Mouse (Mus musculus) cerebellum, adult 18-20 months (tissue): ENCODE measurements around the gene Glt28d2.
"Not testable (repeated sequence)": the region's sequence is repeated elsewhere in the genome, so short reads cannot be mapped to it uniquely, and the experiment has no call there.

Experiments
- DNase-seq, 2 experiments: peaks; one replicate each; pipeline ENCODE4 v3.0.0; 2021

The Glt28d2 gene

GRCm38 (mm10) chr3:85887239-85887827 is at the start of gene Glt28d2, which contains the start of gene Gm37240:
Gene Glt28d2 (minus strand): TSS chr3:85887516.
Gene Gm37240 (minus strand): TSS chr3:85887518.
- DNase-seq = peak; percentile 24 to 37

- no peak for DNase-seq
Measured at GRCm38 (mm10) chr3:85933586-85933985, 46.3 kb upstream of the Glt28d2 start.

- no peak for DNase-seq
Measured at GRCm38 (mm10) chr3:85931859-85932258, 44.5 kb upstream of the Glt28d2 start.

- DNase-seq = no peak
Measured at GRCm38 (mm10) chr3:85930671-85931255, 43.4 kb upstream of the Glt28d2 start.

DNA sequence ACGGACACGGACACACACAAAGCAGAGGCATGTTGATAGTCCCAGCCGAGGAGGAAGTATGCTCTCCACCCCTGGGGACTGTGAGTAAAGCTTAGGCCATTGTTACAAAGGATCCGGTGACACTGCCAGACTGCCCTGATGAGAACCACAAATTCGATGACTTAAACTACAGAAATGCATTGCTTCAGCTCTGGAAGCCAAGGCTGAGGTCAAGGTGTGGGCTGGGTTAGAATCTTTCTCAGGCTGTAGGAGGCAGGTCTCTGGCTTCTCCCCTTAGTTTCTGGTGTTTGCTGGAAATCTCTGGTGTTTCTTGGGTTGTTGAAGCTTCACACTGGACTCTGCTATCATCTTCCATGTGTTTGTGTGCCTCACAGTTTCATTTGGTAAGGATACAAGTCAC is 42.4 kb upstream of the Glt28d2 start:
- no peak for DNase-seq

GRCm38 (mm10) chr3:85928140-85928611 is 40.9 kb upstream of the Glt28d2 start:
- no peak for DNase-seq

DNA sequence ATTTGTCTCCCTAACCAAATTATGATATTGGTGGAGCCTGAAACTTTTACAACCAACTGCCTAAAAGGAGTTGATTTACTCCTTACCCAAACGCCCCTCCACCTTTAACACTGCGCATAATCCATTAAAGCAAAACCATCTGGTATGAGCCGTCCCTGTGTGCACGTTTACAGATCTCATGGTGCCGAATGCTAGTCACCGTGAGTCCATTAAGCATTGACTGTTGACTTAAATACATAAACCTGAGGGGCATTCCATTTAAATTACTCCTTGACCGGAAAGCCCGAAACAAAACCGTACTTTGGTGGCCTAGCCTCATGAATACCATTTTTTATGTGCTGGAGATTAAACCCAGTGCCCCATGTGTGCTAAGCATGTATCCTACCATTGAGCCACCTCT is 40.0 kb upstream of the Glt28d2 start:
- no peak for DNase-seq

GRCm38 (mm10) chr3:85923954-85924945 is 36.9 kb upstream of the Glt28d2 start:
- DNase-seq = peak; percentile 82 to 86

DNA sequence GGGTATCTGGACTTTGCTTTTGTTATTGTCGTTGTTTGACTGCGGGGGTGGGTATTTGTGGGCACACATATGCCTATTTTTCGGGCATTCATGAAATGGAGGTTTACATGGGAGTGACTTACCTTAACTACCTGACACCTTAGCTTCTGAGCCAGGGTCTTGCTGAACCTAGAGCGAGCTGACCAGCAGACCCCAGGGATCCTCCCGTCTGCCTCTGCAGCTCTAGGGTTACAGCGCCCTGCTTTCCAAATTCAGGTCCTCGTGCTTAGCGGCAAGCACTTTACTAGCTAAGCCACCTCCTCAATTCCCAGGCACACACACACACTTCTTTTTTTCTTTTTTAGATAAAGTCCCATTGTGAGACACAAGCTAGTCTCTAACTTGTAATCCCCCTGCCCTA is 36.0 kb upstream of the Glt28d2 start:
- peak in 1 of 2 experiments; percentile 5 for DNase-seq

DNA sequence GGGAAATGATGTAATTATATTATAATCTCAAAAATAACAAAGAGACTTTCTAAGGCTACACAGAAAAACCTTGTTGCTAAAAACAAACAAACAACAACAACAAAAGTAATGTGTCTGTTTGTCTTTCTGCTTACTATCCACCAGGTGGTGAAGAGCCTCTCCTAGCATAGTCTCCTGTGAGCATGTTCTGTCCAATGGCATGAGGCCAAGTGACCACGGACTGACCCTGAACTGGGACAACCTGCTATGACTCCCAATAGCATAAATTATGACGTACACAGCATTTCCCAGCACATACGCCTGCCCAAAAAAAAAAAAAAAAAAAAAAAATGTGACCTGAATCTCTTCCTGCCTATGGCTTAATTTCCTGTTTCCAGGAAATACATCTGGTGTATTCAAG is 35.0 kb upstream of the Glt28d2 start:
- peak; percentile 7 to 10 for DNase-seq

- DNase-seq = not testable (repeated sequence)
Measured at GRCm38 (mm10) chr3:85920671-85921070, 33.4 kb upstream of the Glt28d2 start.

DNA sequence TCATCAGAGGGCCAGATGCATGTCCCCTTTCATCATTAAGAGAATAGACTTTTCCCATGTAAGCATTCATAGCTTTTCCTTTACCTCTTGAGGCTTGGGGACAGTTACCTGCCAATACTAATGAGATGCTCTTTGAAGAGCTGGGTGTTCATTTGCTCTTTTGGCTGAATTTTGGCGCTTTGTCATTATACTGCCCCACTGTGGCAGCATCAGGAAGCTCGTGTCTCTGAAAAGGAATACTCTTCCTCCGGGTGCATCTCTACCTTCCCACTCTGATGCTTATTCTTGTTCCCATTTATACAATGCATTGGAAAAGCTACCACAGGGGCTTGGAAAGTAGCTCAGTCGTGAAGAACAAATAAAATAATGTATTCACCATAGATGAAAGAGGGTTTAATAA is 30.3 kb upstream of the Glt28d2 start:
- peak; percentile 35 to 54 for DNase-seq

- no peak for DNase-seq
Measured at GRCm38 (mm10) chr3:85914806-85915205, 27.5 kb upstream of the Glt28d2 start.

GRCm38 (mm10) chr3:85907136-85907535 is 19.8 kb upstream of the Glt28d2 start:
- no peak for DNase-seq

GRCm38 (mm10) chr3:85904371-85904770 is 17.1 kb upstream of the Glt28d2 start:
- no peak for DNase-seq

DNA sequence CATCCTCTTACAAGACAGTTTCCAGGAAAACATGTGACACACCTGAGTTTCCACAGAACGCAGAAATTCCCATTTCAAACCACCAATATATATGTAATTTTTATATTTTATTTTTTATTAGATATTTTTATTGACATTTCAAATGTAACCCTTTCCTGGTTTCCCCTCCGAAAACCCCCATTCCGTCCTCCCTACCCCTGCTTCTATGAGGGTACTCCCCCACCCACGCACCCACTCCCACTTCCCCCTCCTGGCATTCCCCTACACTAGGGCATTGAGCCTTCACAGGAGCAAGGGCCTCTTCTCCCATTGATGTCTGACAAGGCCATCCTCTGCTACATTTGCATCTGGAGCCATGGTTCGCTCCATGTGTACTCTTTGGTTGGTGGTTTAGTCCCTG is 7.7 kb upstream of the Glt28d2 start:
- DNase-seq = no peak

DNA sequence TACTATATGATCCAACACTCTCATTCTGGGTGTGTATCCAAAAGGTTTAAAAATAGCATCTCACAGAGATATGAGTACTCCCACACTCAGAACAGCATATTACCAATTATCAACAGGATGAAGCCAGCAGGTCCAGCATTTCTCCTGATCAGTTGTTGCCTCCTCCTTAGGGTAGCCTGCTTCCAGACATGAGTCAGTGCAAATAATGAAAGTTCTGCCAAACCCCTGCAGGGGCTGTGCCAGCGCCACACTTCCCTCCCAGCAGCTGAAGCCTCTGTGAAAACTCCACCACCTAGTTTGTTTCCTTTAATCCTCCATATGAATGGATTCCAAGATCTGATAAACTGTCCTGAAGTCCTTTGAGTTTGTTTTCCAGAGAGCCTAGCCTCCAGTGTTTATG is 4.3 kb upstream of the Glt28d2 start:
- no peak for DNase-seq

GRCm38 (mm10) chr3:85888221-85888671 is 930 bp upstream of the Glt28d2 start:
- peak in 1 of 2 experiments; percentile 11 for DNase-seq

- no peak for DNase-seq
Measured at GRCm38 (mm10) chr3:85886636-85887238, 579 bp downstream of the Glt28d2 start.

GRCm38 (mm10) chr3:85885906-85886305 is 1.4 kb downstream of the Glt28d2 start:
- no peak for DNase-seq

DNA sequence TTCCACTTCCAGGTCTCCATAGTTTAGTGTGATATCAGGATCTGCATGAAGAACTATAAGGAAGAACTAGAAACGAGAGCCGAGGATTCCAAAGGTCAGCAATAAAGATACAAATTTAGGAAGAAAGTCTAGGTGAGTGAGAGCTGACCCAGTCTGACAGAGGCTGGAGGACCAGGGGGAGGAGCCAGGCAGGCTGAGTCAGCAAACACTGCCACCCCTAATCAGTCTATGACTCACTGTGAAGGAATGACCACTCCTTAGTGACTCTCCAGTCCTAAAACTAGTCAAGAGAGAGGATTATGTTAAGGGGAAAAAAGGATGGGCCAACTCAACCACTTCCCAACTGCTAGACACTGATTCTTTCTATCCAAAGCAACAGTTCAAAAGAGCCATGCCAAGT is 6.6 kb downstream of the Glt28d2 start:
- DNase-seq = no peak

DNA sequence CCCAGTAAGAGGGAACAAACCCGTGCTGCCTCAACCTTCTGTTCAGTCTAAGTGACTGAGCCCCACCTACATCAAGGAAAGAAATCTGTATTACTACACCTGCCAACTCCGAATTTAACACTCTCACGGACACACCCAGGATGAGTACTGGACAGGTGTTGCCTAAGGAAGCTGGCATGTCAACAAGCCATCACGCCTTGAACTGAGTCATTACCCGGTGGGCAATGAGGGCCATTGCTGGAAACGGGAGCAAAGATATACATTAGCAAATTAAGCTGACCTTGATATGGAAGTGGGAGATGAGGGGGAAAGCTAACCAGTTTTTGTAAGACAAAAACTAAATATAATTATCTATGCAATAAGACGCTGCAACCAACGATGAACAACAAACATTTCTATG is 7.2 kb downstream of the Glt28d2 start:
- DNase-seq = no peak

GRCm38 (mm10) chr3:85878911-85879310 is 8.4 kb downstream of the Glt28d2 start:
- no peak for DNase-seq
